Mouse (Mus musculus) brain, embryonic 14.5 days (tissue): ENCODE measurements at regions not wholly inside any gene's neighbourhood (a gene's known extent, or its start where the extent isn't known, plus 50 kb on each side); places are given as distances from the start of the nearest gene placed in this dataset.

Experiments used
- CTCF ChIP-seq: fragments of 200-500 bp; IDR thresholded peaks from 2 replicates; pipeline ENCODE4 v1.5.1; 2012; ENCODE audit warnings: inconsistent platforms, mild to moderate bottlenecking, moderate library complexity, borderline replicate concordance; ENCODE audit not compliant: insufficient read depth, insufficient read length; ENCODE audit errors: extremely low read depth
- POLR2A ChIP-seq: fragments of 200-500 bp; IDR thresholded peaks from 2 replicates; pipeline ENCODE4 v1.6.1; 2012; ENCODE audit warnings: mild to moderate bottlenecking, inconsistent platforms, borderline replicate concordance; ENCODE audit not compliant: poor library complexity, insufficient read depth, insufficient read length, severe bottlenecking; ENCODE audit errors: extremely low read depth

- TF ChIP-seq CTCF (no peak), POLR2A (no peak)
These were observed 85.1 kb upstream of the Smyd2 start for GRCm38 (mm10) chr1:190007271-190007670.
